Mouse (Mus musculus): ENCODE data around the gene Sdccag8.

- TF ChIP-seq CTCF (IDR thresholded peaks at IDR 0.05; ENCODE audit: low read depth): no peak
- TF ChIP-seq EP300 (IDR thresholded peaks at IDR 0.05; ENCODE audit: low read depth): no peak
Measured at GRCm38 (mm10) chr1:176792175-176792574, 22.3 kb upstream of the Sdccag8 start.

All from heart, postnatal 0 days (tissue).